Mouse (Mus musculus) kidney, adult 2 months (tissue): ENCODE data around the gene Yipf3.

Source experiments
- CTCF ChIP-seq: fragments of 200-500 bp; conservative IDR thresholded peaks from 2 replicates; pipeline ENCODE4 v1.5.1; 2011; ENCODE audit warnings: low read depth, mild to moderate bottlenecking, control low read depth, low read length, moderate library complexity, mixed read lengths; ENCODE audit not compliant: insufficient read depth, insufficient read length
- POLR2A ChIP-seq: fragments of 200-500 bp; IDR thresholded peaks from one replicate; pipeline ENCODE4 v1.6.1; 2011; ENCODE audit warnings: low read depth, low read length, control low read depth

- TF ChIP-seq POLR2A (no peak), CTCF (peak; percentile 86)
Observed at GRCm38 (mm10) chr17:46265918-46266618, 18.2 kb downstream of the Yipf3 start.
